Mouse (Mus musculus) lung, postnatal 0 days (tissue): ENCODE data around the gene Isca1.

ENCODE experiments used
- CTCF ChIP-seq: IDR thresholded peaks from 2 replicates; pipeline ENCODE4 v1.5.1; 2016; ENCODE audit warnings: antibody characterized with exemption, mild to moderate bottlenecking
- EP300 ChIP-seq: IDR thresholded peaks from 2 replicates; pipeline ENCODE4 v1.6.1; 2016; ENCODE audit warnings: antibody characterized with exemption, mild to moderate bottlenecking, control low read depth

DNA sequence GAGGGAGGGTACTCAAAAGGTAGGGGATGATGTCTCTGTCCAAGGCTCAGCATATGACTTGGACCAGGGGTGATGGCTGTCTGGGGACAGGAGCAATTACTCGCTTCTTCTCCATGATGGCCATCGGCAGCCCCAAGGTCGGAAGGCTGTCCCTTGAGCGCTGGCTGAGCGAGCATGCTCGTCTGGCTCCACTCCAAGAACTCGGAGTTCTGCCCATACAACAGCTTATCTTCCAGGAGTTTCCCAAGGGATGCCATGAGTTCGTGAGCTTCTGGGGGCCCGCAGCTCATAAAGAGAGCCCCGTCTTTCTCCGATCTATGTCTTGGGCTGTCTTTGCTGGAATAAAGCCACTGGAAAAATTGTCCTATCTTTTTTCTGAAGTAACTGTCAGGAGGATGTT lies 28.5 kb downstream of the Isca1 start:
- TF ChIP-seq CTCF = no peak
- no peak for TF ChIP-seq EP300
